ENCODE assay signal across 15 mouse cellular contexts in genomic region chr11:20988871-20989270, GRCm38 (mm10).
"Had no signal": no experiment of that assay in that cellular context is flagged by ENCODE, and none has a peak within 500 bp of the region (broad histone marks: within the 10 kb centered on the region; RNA-seq: fewer than 3 reads in every experiment).

No protein-coding gene starts in this region.

- H3K4me1 ChIP-seq: intestine, embryonic 15.5 days had no signal

- H3K9ac ChIP-seq: intestine, embryonic 15.5 days; limb, embryonic 12.5 days; lung, embryonic 15.5 days; neural tube, embryonic 15.5 days had no signal

- H3K27ac ChIP-seq: intestine, embryonic 15.5 days; limb, embryonic 12.5 days; lung, embryonic 15.5 days; macrophage; stomach, postnatal 0 days had no signal

- H3K4me3 ChIP-seq: intestine, embryonic 15.5 days; left cerebral cortex, adult 2 months; limb, embryonic 12.5 days; lung, embryonic 15.5 days; myocyte; neural tube, embryonic 15.5 days had no signal

- H3K4me2 ChIP-seq: intestine, embryonic 15.5 days; limb, embryonic 12.5 days; lung, embryonic 15.5 days had no signal

- H3K27me3 ChIP-seq: intestine, embryonic 15.5 days; limb, embryonic 12.5 days; lung, embryonic 15.5 days; megakaryocyte, embryonic 14.5 days; neural tube, embryonic 15.5 days had no signal

- ATAC-seq: intestine, embryonic 15.5 days had no signal

- H3K9me3 ChIP-seq: intestine, embryonic 15.5 days; limb, embryonic 12.5 days; lung, embryonic 15.5 days; megakaryocyte, embryonic 14.5 days; neural tube, embryonic 15.5 days had no signal

- DNase-seq: kidney, adult 18-20 months; kidney, postnatal 10 days; kidney, postnatal 4 days; lung, postnatal 14 days; thymus, adult 2 months; thymus, postnatal 4 days had no signal

- H3K36me3 ChIP-seq: intestine, embryonic 15.5 days; limb, embryonic 12.5 days; lung, embryonic 15.5 days; neural tube, embryonic 15.5 days had no signal
